Mouse (Mus musculus) heart, embryonic 14.5 days (tissue): ENCODE results near the gene Sgms1. TPM values are rescaled to one million over a fixed set of nuclear protein-coding genes. Genes with fewer than 3 reads are reported as not detected.

Experiments
- ATAC-seq: fragments of 200-750 bp; cut with Nextera tagmentation; 2 replicates; pipeline ENCODE4 v1.8.0; 2017; ENCODE audit warnings: low read depth, moderate TSS enrichment; ENCODE audit not compliant: insufficient number of reproducible peaks, insufficient read depth, low FRiP score
- H3K27ac ChIP-seq, 2 experiments: fragments of 200-500 bp in 1 of 2; fragments of 300-500 bp in 1 of 2; sonication (generic) in 1 of 2; replicated peaks in 1 of 2; 2 replicates each; pipeline ENCODE4 v1.5.1; 2012 to 2014; ENCODE audit warnings: low read depth in 2 of 2, low read length in 2 of 2, control low read depth in 1 of 2, mild to moderate bottlenecking in 1 of 2, mixed read lengths in 1 of 2; ENCODE audit not compliant: control insufficient read depth in 1 of 2, insufficient read depth in 1 of 2
- H3K27me3 ChIP-seq: fragments of 300-500 bp; sonication (generic); 2 replicates; pipeline ENCODE4 v1.6.1; 2014; ENCODE audit warnings: mild to moderate bottlenecking, low read length, control low read depth; ENCODE audit not compliant: control insufficient read depth, insufficient read depth
- H3K36me3 ChIP-seq: fragments of 300-500 bp; sonication (generic); 2 replicates; pipeline ENCODE4 v1.6.1; 2014; ENCODE audit warnings: mild to moderate bottlenecking, control low read depth, low read length, mixed read lengths; ENCODE audit not compliant: control insufficient read depth, insufficient read depth
- H3K4me1 ChIP-seq, 2 experiments: fragments of 200-500 bp in 1 of 2; fragments of 300-500 bp in 1 of 2; sonication (generic) in 1 of 2; 2 replicates each; pipeline ENCODE4 v1.6.1; 2012 to 2014; ENCODE audit warnings: low read length in 2 of 2, control low read depth in 1 of 2, mixed read lengths in 1 of 2; ENCODE audit not compliant: control insufficient read depth in 2 of 2, insufficient read depth in 2 of 2
- H3K4me2 ChIP-seq: fragments of 300-500 bp; sonication (generic); 2 replicates; pipeline ENCODE4 v1.6.1; 2014; ENCODE audit warnings: mild to moderate bottlenecking, low read length
- H3K4me3 ChIP-seq, 2 experiments: fragments of 200-500 bp in 1 of 2; fragments of 300-500 bp in 1 of 2; sonication (generic) in 1 of 2; 2 replicates each; pipeline ENCODE4 v1.5.1; 2012 to 2014; ENCODE audit warnings: low read length in 2 of 2, mild to moderate bottlenecking in 2 of 2, control low read depth in 1 of 2, low read depth in 1 of 2, moderate library complexity in 1 of 2; ENCODE audit not compliant: control insufficient read depth in 1 of 2, insufficient read depth in 1 of 2
- H3K9ac ChIP-seq: fragments of 300-500 bp; sonication (generic); 2 replicates; pipeline ENCODE4 v1.6.1; 2014; ENCODE audit warnings: mild to moderate bottlenecking, low read length
- H3K9me3 ChIP-seq: fragments of 300-500 bp; sonication (generic); 2 replicates; pipeline ENCODE4 v1.6.1; 2016; ENCODE audit warnings: low read length, control low read depth; ENCODE audit not compliant: control insufficient read depth
- WGBS: fragments of 180-500 bp; shearing (Covaris S2); extraction: QIAGEN DNeasy Blood & Tissue Kit; methylation state at CpG from one replicate; pipeline ENCODE4 v1.1.7; 2014; 5-methylcytosine and 5-hydroxymethylcytosine counted together
- polyA plus RNA-seq: library from polyadenylated mRNA; unstranded; fragments of >200 nt; fragmentation: Nextera tagmentation; extraction: Ambion mirVana; gene quantifications from 2 replicates; pipeline ENCODE4 v1.2.1, GENCODE M21; 2014

Gene Sgms1
- polyA plus RNA-seq, 1 experiment from 2014 or later, result 41.3 TPM

- Histone ChIP-seq H3K27ac (0 out of 4 replicates have a peak overlapping the region, but pooled peaks have one; percentile 79 to 98), H3K9ac (no peak overlapping the region), H3K36me3 (0 out of 2 replicates have a peak, but pooled peaks cover 6% of the 10 kb centered on the region), H3K4me2 (no peak overlapping the region), H3K4me1 (peaks cover 42 to 71% of the 10 kb centered on the region in 2 experiments), H3K27me3 (no peaks in the 10 kb centered on the region), H3K9me3 (no peaks in the 10 kb centered on the region), H3K4me3 (no peak overlapping the region)
- WGBS, result 74% methylated on average over 2 of the region's 2 CpGs
- no peak for ATAC-seq
Measured at GRCm38 (mm10) chr19:32178161-32178560, 211.4 kb downstream of the Sgms1 start.

DNA sequence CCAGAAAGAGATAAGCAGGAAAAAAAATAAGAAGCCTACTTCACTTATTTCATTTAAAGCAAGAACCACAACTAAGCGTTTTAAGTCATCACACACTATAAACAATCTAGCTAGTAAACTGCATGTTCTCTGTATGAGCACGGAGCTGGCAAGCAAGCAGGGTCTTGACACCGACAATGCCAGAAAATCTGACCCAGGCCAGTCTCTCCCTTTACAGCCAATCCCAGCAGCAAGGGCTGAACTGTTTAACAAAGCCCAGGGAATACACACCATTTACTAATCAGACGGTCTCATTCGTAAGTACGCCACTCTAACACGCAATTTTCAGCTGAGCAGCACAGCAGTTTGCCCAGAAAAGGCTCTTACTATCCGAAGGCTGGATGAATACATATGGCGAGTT, 213.1 kb downstream of the Sgms1 start:
- Histone ChIP-seq H3K27ac (peak overlapping the region; percentile 39 to 46; a peak in 3 of 4 replicates), H3K36me3 (0 out of 2 replicates have a peak, but pooled peaks cover 6% of the 10 kb centered on the region), H3K9ac (peak overlapping the region; percentile 9; the same call in 1 of the 2 replicates), H3K4me3 (no peak overlapping the region), H3K27me3 (no peaks in the 10 kb centered on the region), H3K4me2 (no peak overlapping the region), H3K4me1 (peaks cover 32 to 54% of the 10 kb centered on the region in 2 experiments), H3K9me3 (no peaks in the 10 kb centered on the region)
- ATAC-seq, result no peak
- 51% methylated on average over 9 of the region's 9 CpGs for WGBS

DNA sequence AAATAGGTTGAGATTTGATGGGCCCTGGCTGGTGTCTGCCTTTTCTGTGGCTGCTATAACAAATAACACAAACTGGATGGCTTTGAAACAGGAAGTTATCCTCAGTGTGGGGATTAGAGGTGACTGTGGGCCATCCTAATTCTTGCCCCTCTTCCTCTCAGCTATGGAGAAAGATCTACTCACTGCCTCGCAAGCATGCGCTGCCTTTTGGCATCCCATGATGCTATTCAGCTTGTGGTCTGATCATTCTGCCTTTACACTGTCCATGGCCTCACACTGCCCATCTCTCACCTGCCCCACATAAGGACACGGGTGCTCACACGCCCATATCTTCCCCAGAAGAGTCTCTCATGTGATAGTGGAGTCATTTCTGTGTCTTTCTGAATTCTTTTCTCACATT, 213.5 kb downstream of the Sgms1 start:
- Histone ChIP-seq H3K9me3 (no peaks in the 10 kb centered on the region), H3K36me3 (0 out of 2 replicates have a peak, but pooled peaks cover 6% of the 10 kb centered on the region), H3K4me3 (no peak overlapping the region), H3K27ac (no peak overlapping the region), H3K4me2 (no peak overlapping the region), H3K27me3 (no peaks in the 10 kb centered on the region), H3K4me1 (peaks cover 30 to 52% of the 10 kb centered on the region in 2 experiments), H3K9ac (no peak overlapping the region)
- ATAC-seq, result no peak
- 79% methylated on average over 4 of the region's 4 CpGs for WGBS

DNA sequence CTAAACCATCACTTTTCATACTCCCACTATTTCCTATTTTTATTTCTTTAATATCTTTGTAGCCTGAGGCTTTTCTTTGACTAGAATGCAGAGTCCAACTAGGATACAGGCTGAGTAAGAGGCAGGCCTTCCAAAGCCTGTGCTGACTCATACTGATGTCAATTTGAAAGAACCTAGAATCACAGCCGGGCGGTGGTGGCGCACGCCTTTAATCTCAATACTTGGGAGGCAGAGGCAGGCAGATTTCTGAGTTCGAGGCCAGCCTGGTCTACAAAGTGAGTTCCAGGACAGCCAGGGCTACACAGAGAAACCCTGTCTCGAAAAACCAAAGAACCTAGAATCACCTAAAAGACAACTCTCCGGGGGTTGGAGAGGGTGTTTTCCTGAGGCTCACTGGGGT, 214.5 kb downstream of the Sgms1 start:
- peaks cover 22 to 44% of the 10 kb centered on the region in 2 experiments for H3K4me1 ChIP-seq
- WGBS, result 89% methylated on average over 7 of the region's 7 CpGs

DNA sequence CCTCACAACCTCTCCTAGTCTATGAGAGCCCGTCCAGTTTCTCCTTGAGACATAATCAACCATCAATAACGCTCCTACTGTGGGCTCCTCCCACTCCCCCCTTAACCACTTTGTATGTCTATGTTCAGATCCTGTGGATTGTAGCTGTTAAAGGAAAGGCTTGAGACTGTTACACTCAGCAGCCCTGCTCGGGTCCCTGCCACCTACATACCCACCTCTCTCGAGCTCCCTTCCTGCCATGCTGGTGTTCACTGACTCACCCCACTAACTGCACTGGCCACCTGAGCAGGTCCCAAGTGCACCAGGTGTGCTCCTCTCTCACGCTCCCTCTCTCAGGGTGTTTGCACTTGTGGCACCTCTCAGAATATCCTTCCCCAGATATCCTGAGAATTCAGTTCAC, 215.0 kb downstream of the Sgms1 start:
- H3K4me1 ChIP-seq, result peaks cover 21 to 44% of the 10 kb centered on the region in 2 experiments
- WGBS, result 72% methylated on average over 5 of the region's 5 CpGs
- H3K27me3 ChIP-seq, result no peaks in the 10 kb centered on the region
- H3K36me3 ChIP-seq, result 0 out of 2 replicates have a peak, but pooled peaks cover 6% of the 10 kb centered on the region
- 0 out of 4 replicates have a peak overlapping the region, but pooled peaks of 1 of the 2 experiments have one; percentile 7 for H3K27ac ChIP-seq
- no peak overlapping the region for H3K4me2 ChIP-seq
- no peak overlapping the region for H3K9ac ChIP-seq
- H3K9me3 ChIP-seq, result no peaks in the 10 kb centered on the region
- no peak overlapping the region for H3K4me3 ChIP-seq
- ATAC-seq, result no peak

More for the DNA sequence above, 214.5 kb downstream of the Sgms1 start:
- Histone ChIP-seq H3K27ac (no peak overlapping the region), H3K27me3 (no peaks in the 10 kb centered on the region), H3K9ac (no peak overlapping the region), H3K9me3 (no peaks in the 10 kb centered on the region), H3K4me2 (no peak overlapping the region), H3K36me3 (0 out of 2 replicates have a peak, but pooled peaks cover 6% of the 10 kb centered on the region), H3K4me3 (no peak overlapping the region)
- no peak for ATAC-seq

DNA sequence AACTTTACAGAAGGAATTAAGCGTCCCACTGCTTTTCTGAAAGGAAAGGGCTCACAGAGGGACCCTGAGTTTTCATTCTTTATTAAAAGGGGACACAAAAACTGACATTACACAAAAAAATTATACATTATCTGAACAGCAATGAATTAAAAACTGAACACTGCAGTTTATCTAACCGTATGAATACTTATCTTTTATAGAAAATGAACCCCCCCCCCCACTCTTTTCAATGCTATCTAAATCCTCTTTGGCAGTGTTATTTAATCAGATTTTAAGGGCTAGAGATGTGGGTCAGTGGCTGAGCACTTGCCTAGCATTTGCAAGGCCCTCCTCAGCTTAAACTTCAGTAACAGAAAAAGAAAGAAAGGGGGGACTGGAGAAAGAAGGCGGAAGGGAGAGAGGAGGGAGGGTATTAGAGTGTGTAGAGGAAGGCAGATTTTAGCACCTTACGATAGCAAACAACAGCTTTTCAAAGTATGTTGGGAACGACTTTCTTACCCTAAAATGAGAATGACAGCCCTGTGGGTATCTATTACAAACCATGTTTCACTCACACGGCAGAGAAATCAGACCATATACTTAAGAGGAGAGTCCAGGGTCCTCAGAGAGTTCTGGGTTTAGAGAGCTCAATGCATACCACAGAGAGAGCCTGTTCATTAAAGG, 215.9 kb downstream of the Sgms1 start:
- Histone ChIP-seq H3K27me3 (no peaks in the 10 kb centered on the region), H3K9ac (no peak overlapping the region), H3K27ac (no peak overlapping the region), H3K9me3 (no peaks in the 10 kb centered on the region), H3K4me1 (peaks cover 13 to 38% of the 10 kb centered on the region in 2 experiments), H3K4me3 (no peak overlapping the region), H3K36me3 (0 out of 2 replicates have a peak, but pooled peaks cover 6% of the 10 kb centered on the region), H3K4me2 (no peak overlapping the region)
- ATAC-seq, result no peak
- 68% methylated on average over 6 of the region's 6 CpGs for WGBS

GRCm38 (mm10) chr19:32172511-32172981, 217.0 kb downstream of the Sgms1 start:
- H3K27ac ChIP-seq, result no peak overlapping the region
- 0 out of 2 replicates have a peak, but pooled peaks cover under 1% of the 10 kb centered on the region for H3K36me3 ChIP-seq
- peaks cover 9 to 27% of the 10 kb centered on the region in 2 experiments for H3K4me1 ChIP-seq
- no peaks in the 10 kb centered on the region for H3K27me3 ChIP-seq
- ATAC-seq, result no peak
- no peak overlapping the region for H3K4me3 ChIP-seq
- H3K9ac ChIP-seq, result no peak overlapping the region
- H3K9me3 ChIP-seq, result no peaks in the 10 kb centered on the region
- H3K4me2 ChIP-seq, result no peak overlapping the region
- 78% methylated on average over 5 of the region's 5 CpGs for WGBS
